Mouse (Mus musculus) limb, embryonic 13.5 days (tissue): ENCODE data around the gene Nxn. TPM values are rescaled to one million over a fixed set of nuclear protein-coding genes. Genes with fewer than 3 reads are reported as not detected.

Experiments used
- ATAC-seq: fragments of 200-750 bp; cut with Nextera tagmentation; 2 replicates; pipeline ENCODE4 v1.8.0; 2017; ENCODE audit warnings: low read depth, moderate number of reproducible peaks, moderate TSS enrichment; ENCODE audit not compliant: low FRiP score
- H3K27ac ChIP-seq: fragments of 300-500 bp; sonication (generic); 2 replicates; pipeline ENCODE4 v1.5.1; 2015; ENCODE audit warnings: inconsistent platforms, mild to moderate bottlenecking, moderate library complexity
- H3K27me3 ChIP-seq: fragments of 300-500 bp; sonication (generic); 2 replicates; pipeline ENCODE4 v1.6.1; 2015; ENCODE audit warnings: mild to moderate bottlenecking, inconsistent platforms
- H3K36me3 ChIP-seq: fragments of 300-500 bp; sonication (generic); 2 replicates; pipeline ENCODE4 v1.6.1; 2015; ENCODE audit warnings: inconsistent platforms, mild to moderate bottlenecking, moderate library complexity
- H3K4me1 ChIP-seq: fragments of 300-500 bp; sonication (generic); 2 replicates; pipeline ENCODE4 v1.6.1; 2015; ENCODE audit warnings: inconsistent platforms
- H3K4me2 ChIP-seq: fragments of 300-500 bp; sonication (generic); replicated peaks from 2 replicates; pipeline ENCODE4 v1.6.1; 2015; ENCODE audit warnings: inconsistent platforms, mild to moderate bottlenecking, moderate library complexity
- H3K4me3 ChIP-seq: fragments of 300-500 bp; sonication (generic); 2 replicates; pipeline ENCODE4 v1.5.1; 2015; ENCODE audit warnings: moderate library complexity, mild to moderate bottlenecking, inconsistent platforms
- H3K9ac ChIP-seq: fragments of 300-500 bp; sonication (generic); 2 replicates; pipeline ENCODE4 v1.6.1; 2015; ENCODE audit warnings: mild to moderate bottlenecking, inconsistent platforms
- H3K9me3 ChIP-seq: fragments of 300-500 bp; sonication (generic); 2 replicates; pipeline ENCODE4 v1.6.1; 2016; ENCODE audit warnings: inconsistent platforms
- WGBS: fragments of 180-500 bp; shearing (Covaris S2); methylation state at CpG from one replicate; pipeline ENCODE4 v1.1.7; 2015; 5-methylcytosine and 5-hydroxymethylcytosine counted together
- polyA plus RNA-seq: library from polyadenylated mRNA; unstranded; fragments of >200 nt; fragmentation: Nextera tagmentation; extraction: Ambion mirVana; gene quantifications from 2 replicates; pipeline ENCODE4 v1.2.1, GENCODE M21; 2015

Gene Nxn
- polyA plus RNA-seq, 1 experiment from 2014 or later: 57.6 TPM

GRCm38 (mm10) chr11:76324801-76325200, 74.1 kb downstream of the Nxn start:
- H3K27ac ChIP-seq: peak overlapping the region; percentile 58; the same call in 1 of the 2 replicates
- peak overlapping the region; percentile 28 for H3K4me2 ChIP-seq
- H3K36me3 ChIP-seq: peaks cover 7% of the 10 kb centered on the region; the same call in 1 of the 2 replicates
- no peak for ATAC-seq
- H3K9me3 ChIP-seq: no peaks in the 10 kb centered on the region
- H3K27me3 ChIP-seq: 0 out of 2 replicates have a peak, but pooled peaks cover 2% of the 10 kb centered on the region
- no peak overlapping the region for H3K9ac ChIP-seq
- 11% methylated on average over 9 of the region's 9 CpGs for WGBS
- peaks cover 88% of the 10 kb centered on the region for H3K4me1 ChIP-seq
- H3K4me3 ChIP-seq: no peak overlapping the region

GRCm38 (mm10) chr11:76324207-76324606, 74.7 kb downstream of the Nxn start:
- Histone ChIP-seq H3K36me3 (peaks cover 7% of the 10 kb centered on the region; the same call in 1 of the 2 replicates), H3K9me3 (no peaks in the 10 kb centered on the region), H3K27me3 (0 out of 2 replicates have a peak, but pooled peaks cover 2% of the 10 kb centered on the region), H3K27ac (peak overlapping the region; percentile 75), H3K4me2 (peak overlapping the region; percentile 28), H3K9ac (0 out of 2 replicates have a peak overlapping the region, but pooled peaks have one; percentile 5), H3K4me3 (no peak overlapping the region), H3K4me1 (peaks cover 94% of the 10 kb centered on the region)
- 7% methylated on average over 9 of the region's 9 CpGs for WGBS
- ATAC-seq: no peak

- Histone ChIP-seq H3K4me1 (peaks cover 94% of the 10 kb centered on the region), H3K36me3 (peaks cover 7% of the 10 kb centered on the region; the same call in 1 of the 2 replicates), H3K9me3 (no peaks in the 10 kb centered on the region), H3K27ac (no peak overlapping the region; the same call in 1 of the 2 replicates), H3K4me3 (no peak overlapping the region), H3K27me3 (0 out of 2 replicates have a peak, but pooled peaks cover 2% of the 10 kb centered on the region), H3K9ac (no peak overlapping the region), H3K4me2 (no peak overlapping the region)
- 69% methylated on average over 5 of the region's 5 CpGs for WGBS
- ATAC-seq: no peak
These were observed 76.0 kb downstream of the Nxn start for GRCm38 (mm10) chr11:76322939-76323338.

GRCm38 (mm10) chr11:76322081-76322480, 76.9 kb downstream of the Nxn start:
- H3K4me2 ChIP-seq: no peak overlapping the region
- H3K36me3 ChIP-seq: peaks cover 7% of the 10 kb centered on the region; the same call in 1 of the 2 replicates
- peak overlapping the region; percentile 63; the same call in 1 of the 2 replicates for H3K27ac ChIP-seq
- 0 out of 2 replicates have a peak, but pooled peaks cover 2% of the 10 kb centered on the region for H3K27me3 ChIP-seq
- WGBS: 68% methylated on average over 1 of the region's 1 CpGs
- H3K4me1 ChIP-seq: peaks cover 92% of the 10 kb centered on the region
- H3K9ac ChIP-seq: no peak overlapping the region
- H3K9me3 ChIP-seq: no peaks in the 10 kb centered on the region
- ATAC-seq: 0 out of 2 replicates have a peak, but pooled peaks have one; percentile 4
- no peak overlapping the region for H3K4me3 ChIP-seq

DNA sequence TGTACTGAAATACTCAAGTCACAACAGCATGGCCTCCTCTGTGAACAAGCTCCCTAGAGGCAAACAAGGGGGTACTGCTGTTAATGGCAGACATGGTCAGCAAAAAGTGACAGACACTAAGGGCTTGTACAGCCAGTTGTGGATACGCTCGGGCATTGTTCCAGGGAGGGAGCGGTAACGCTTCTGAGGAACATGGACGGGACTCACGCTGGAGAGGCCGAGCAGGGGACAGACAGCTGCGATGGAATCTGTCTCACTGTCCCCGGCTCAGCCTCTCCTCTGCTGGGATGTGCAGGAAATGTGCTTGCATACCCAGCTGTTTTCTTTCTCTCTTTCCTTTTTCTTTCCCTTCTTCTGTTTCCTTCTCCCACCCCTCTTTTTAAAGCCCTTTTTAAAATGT, 78.5 kb downstream of the Nxn start:
- H3K9me3 ChIP-seq: no peaks in the 10 kb centered on the region
- H3K27me3 ChIP-seq: no peaks in the 10 kb centered on the region
- H3K4me3 ChIP-seq: no peak overlapping the region
- H3K9ac ChIP-seq: no peak overlapping the region
- H3K27ac ChIP-seq: no peak overlapping the region
- peaks cover 7% of the 10 kb centered on the region; the same call in 1 of the 2 replicates for H3K36me3 ChIP-seq
- H3K4me1 ChIP-seq: peaks cover 76% of the 10 kb centered on the region
- no peak for ATAC-seq
- 82% methylated on average over 9 of the region's 9 CpGs for WGBS
- H3K4me2 ChIP-seq: no peak overlapping the region

GRCm38 (mm10) chr11:76319714-76320435, 79.1 kb downstream of the Nxn start:
- WGBS: 51% methylated on average over 9 of the region's 9 CpGs
- no peak for ATAC-seq
- H3K4me2 ChIP-seq: no peak overlapping the region

GRCm38 (mm10) chr11:76317904-76318303, 81.0 kb downstream of the Nxn start:
- ATAC-seq: no peak
- Histone ChIP-seq H3K36me3 (peaks cover 7% of the 10 kb centered on the region; the same call in 1 of the 2 replicates), H3K4me1 (peaks cover 66% of the 10 kb centered on the region), H3K27ac (no peak overlapping the region), H3K4me3 (no peak overlapping the region), H3K9me3 (no peaks in the 10 kb centered on the region), H3K4me2 (no peak overlapping the region), H3K9ac (no peak overlapping the region), H3K27me3 (no peaks in the 10 kb centered on the region)
- WGBS: 63% methylated on average over 2 of the region's 2 CpGs

More at GRCm38 (mm10) chr11:76319714-76320435, 79.1 kb downstream of the Nxn start:
- Histone ChIP-seq H3K9ac (no peak overlapping the region), H3K4me3 (no peak overlapping the region), H3K4me1 (peaks cover 70% of the 10 kb centered on the region), H3K9me3 (no peaks in the 10 kb centered on the region), H3K27ac (no peak overlapping the region), H3K36me3 (peaks cover 7% of the 10 kb centered on the region; the same call in 1 of the 2 replicates), H3K27me3 (no peaks in the 10 kb centered on the region)

DNA sequence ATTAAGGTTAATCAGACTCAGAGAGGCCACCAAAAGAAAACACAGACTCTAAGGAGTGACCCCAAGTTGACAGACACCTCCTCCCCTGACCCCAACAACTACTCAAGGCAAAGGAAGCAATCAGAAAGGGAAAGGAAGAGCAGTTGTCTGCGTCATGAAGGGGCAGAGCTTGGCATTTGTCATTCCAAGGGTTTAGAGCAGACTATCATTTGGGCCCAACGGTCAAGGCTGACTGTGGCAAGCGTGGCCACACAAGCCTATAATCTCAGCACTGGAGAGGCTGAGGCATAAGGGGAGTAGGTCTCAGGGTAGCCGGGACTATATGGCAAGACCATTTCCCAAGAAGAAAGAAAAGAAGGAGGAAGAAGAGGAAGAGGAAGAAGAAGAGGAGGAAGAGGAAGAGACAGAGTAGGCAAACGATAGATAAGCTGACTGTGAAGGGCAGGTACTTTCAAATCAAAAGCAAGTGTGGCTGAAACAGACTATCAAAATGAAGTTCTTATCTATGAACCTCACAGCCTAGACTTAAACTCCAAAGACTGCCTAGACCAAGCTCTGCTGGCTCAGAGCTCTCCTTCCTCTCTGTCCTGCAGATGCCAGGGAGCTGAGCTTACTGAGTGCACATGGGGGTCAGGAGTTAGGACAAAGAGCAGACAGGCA, 83.0 kb downstream of the Nxn start:
- no peak for ATAC-seq
- H3K27me3 ChIP-seq: no peaks in the 10 kb centered on the region
- WGBS: 88% methylated on average over 5 of the region's 5 CpGs

DNA sequence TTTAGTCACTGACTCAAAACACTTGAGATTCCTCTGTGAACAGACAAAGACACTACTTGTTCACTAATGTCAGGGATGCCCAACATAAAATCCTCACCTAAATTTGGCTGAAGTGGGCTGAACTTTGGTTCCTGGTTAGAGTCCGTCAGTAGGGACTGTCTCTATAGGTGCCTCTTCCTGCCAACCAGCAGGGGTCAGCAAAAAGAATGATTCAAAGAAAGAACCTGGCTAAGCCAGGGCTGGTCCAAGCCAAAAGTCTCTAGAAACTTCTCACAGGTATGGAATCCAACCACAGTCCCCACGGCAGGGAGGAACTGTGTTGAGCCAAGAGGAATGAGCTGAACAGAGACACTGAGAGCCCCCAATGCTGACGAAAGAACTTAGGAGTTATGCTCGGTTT, 84.2 kb downstream of the Nxn start:
- no peak overlapping the region for H3K4me3 ChIP-seq
- 82% methylated on average over 4 of the region's 4 CpGs for WGBS
- H3K9me3 ChIP-seq: no peaks in the 10 kb centered on the region
- no peak overlapping the region for H3K9ac ChIP-seq
- ATAC-seq: no peak
- H3K4me1 ChIP-seq: peaks cover 68% of the 10 kb centered on the region
- H3K27ac ChIP-seq: no peak overlapping the region
- no peaks in the 10 kb centered on the region for H3K27me3 ChIP-seq
- H3K36me3 ChIP-seq: no peaks in the 10 kb centered on the region
- no peak overlapping the region for H3K4me2 ChIP-seq

More for the DNA sequence above, 83.0 kb downstream of the Nxn start:
- peaks cover 5% of the 10 kb centered on the region; the same call in 1 of the 2 replicates for H3K36me3 ChIP-seq
- H3K9me3 ChIP-seq: no peaks in the 10 kb centered on the region
- no peak overlapping the region for H3K27ac ChIP-seq
- no peak overlapping the region for H3K4me3 ChIP-seq
- no peak overlapping the region for H3K4me2 ChIP-seq
- H3K9ac ChIP-seq: no peak overlapping the region
- H3K4me1 ChIP-seq: peaks cover 68% of the 10 kb centered on the region

DNA sequence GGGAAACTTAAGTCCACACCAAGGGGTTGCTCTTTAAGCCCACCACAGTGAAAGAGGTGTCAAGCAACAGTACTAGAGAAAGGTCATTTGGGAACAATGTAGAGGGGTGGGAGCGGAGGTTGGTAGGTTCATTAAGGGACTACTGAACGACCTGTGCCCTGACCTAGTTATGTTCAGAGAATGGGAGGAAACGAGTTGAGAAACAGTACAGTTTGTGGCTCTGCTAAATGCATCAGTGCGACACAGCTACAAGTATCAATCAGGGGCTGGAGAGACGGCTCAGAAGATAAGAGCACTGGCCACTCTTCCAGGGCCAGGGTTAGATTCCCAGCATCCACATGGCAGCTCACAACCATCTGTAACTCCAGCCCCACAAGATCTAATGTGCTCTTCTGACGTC, 84.8 kb downstream of the Nxn start:
- Histone ChIP-seq H3K9ac (no peak overlapping the region), H3K36me3 (no peaks in the 10 kb centered on the region), H3K4me3 (no peak overlapping the region), H3K9me3 (no peaks in the 10 kb centered on the region), H3K4me1 (peaks cover 68% of the 10 kb centered on the region), H3K4me2 (no peak overlapping the region), H3K27ac (peak overlapping the region; percentile 15; the same call in 1 of the 2 replicates), H3K27me3 (no peaks in the 10 kb centered on the region)
- no peak for ATAC-seq
- 57% methylated on average over 6 of the region's 6 CpGs for WGBS

DNA sequence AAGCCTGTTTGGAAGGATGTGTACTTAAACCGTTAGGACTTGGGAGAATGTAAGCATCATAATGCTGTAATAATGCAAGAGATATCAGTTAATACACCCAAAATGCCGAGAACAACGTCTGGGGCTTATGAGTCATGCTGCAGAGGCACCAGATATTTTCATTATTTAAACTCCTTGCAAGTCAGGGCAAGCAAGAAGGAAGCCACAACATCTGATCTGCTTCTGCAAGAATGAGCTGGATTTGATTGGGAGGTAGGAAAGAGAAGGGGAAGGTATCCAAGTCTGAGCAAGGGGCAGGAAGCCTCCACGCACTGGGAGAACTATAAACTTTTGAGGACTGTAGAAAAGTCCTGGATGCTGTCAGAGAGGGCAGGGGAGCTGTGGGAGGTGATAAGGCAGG, 86.1 kb downstream of the Nxn start:
- Histone ChIP-seq H3K4me3 (no peak overlapping the region), H3K4me2 (0 out of 2 replicates have a peak overlapping the region, but pooled peaks have one; percentile 7), H3K36me3 (no peaks in the 10 kb centered on the region), H3K27ac (peak overlapping the region; percentile 90), H3K27me3 (no peaks in the 10 kb centered on the region), H3K9me3 (no peaks in the 10 kb centered on the region), H3K4me1 (peaks cover 62% of the 10 kb centered on the region), H3K9ac (no peak overlapping the region)
- 13% methylated on average over 4 of the region's 4 CpGs for WGBS
- no peak for ATAC-seq
